ENCODE assay signal across 12 mouse cellular contexts in genomic region chr13:4610902-4611301, GRCm38 (mm10). TPM values are rescaled to one million over a fixed set of nuclear protein-coding genes. Genes with fewer than 3 reads are reported as not detected.
DNase-seq lines count a peak whose midpoint lies in the region; ATAC-seq and TF ChIP-seq lines count a peak whose summit lies in the region.
"Had no signal": no experiment of that assay in that cellular context is flagged by ENCODE, and none has a peak within 500 bp of the region (broad histone marks: within the 10 kb centered on the region; RNA-seq: fewer than 3 reads in every experiment).

No protein-coding gene starts in this region.

- no peaks in the 10 kb centered on the region for H3K36me3 ChIP-seq in kidney, postnatal 0 days (ENCODE audit: insufficient read depth, low read length)
- H3K36me3 ChIP-seq: embryonic facial prominence, embryonic 13.5 days; heart, embryonic 13.5 days had no signal

- H3K9me3 ChIP-seq in kidney, postnatal 0 days (replicated peaks; ENCODE audit: low read length) = no peaks in the 10 kb centered on the region
- H3K9me3 ChIP-seq: embryonic facial prominence, embryonic 13.5 days; heart, embryonic 13.5 days; megakaryocyte, embryonic 14.5 days had no signal

- H3K4me1 ChIP-seq in kidney, postnatal 0 days (replicated peaks; ENCODE audit: insufficient read depth, low read length) = no peaks in the 10 kb centered on the region
- H3K4me1 ChIP-seq: embryonic facial prominence, embryonic 13.5 days; heart, embryonic 13.5 days had no signal

- TF ChIP-seq CTCF in kidney, postnatal 0 days (IDR thresholded peaks at IDR 0.05; ENCODE audit: low read depth) = peak; percentile 66

- no peak overlapping the region for H3K27ac ChIP-seq in kidney, postnatal 0 days
- H3K27ac ChIP-seq: embryonic facial prominence, embryonic 13.5 days; heart, embryonic 13.5 days had no signal

- no peak overlapping the region for H3K4me3 ChIP-seq in kidney, postnatal 0 days (replicated peaks; ENCODE audit: low read depth, low read length)
- H3K4me3 ChIP-seq: embryonic facial prominence, embryonic 13.5 days; heart, embryonic 13.5 days; megakaryocyte, embryonic 14.5 days had no signal

- no peak overlapping the region for H3K4me2 ChIP-seq in kidney, postnatal 0 days (ENCODE audit: low read length)
- H3K4me2 ChIP-seq: embryonic facial prominence, embryonic 13.5 days; heart, embryonic 13.5 days had no signal

- H3K27me3 ChIP-seq in kidney, postnatal 0 days (ENCODE audit: insufficient read depth, low read length) = no peaks in the 10 kb centered on the region
- H3K27me3 ChIP-seq: embryonic facial prominence, embryonic 13.5 days; heart, embryonic 13.5 days; megakaryocyte, embryonic 14.5 days had no signal

- no peak overlapping the region for H3K9ac ChIP-seq in kidney, postnatal 0 days (ENCODE audit: low read depth, low read length)
- H3K9ac ChIP-seq: embryonic facial prominence, embryonic 13.5 days; heart, embryonic 13.5 days had no signal

- peak; percentile 39 for DNase-seq in kidney, postnatal 0 days (ENCODE audit: low spot score)
- no peak for DNase-seq in kidney, postnatal 4 days
- DNase-seq in thymus, postnatal 14 days = peak; percentile 15
- DNase-seq in thymus, adult 18-20 months = no peak
- peak; percentile 11 for DNase-seq in c-Kit-positive CD71-positive TER-119-positive erythroid progenitor cells, embryonic 14.5 days (ENCODE audit: low spot score)
- no peak for DNase-seq in ovary, postnatal 10 days (ENCODE audit: low spot score)
- no peak for DNase-seq in spleen, postnatal 10 days (ENCODE audit: low spot score in 2 of 2)
- DNase-seq: adrenal gland, adult 8-10 months; thymus, postnatal 25 days had no signal

- no peak for ATAC-seq in kidney, postnatal 0 days (replicated peaks; ENCODE audit: low FRiP score, low read depth)

RNA-seq across cellular contexts. Expression of gene Akr1e1, which starts 1.9 kb away (rescaled TPM):
- 45.8 and 47.7 TPM in 2 replicates for polyA plus RNA-seq in kidney, postnatal 0 days (2015; fragmentation: Nextera tagmentation; extraction: Ambion mirVana)

RNA-seq across cellular contexts. Expression of gene Akr1c21, which starts 37.0 kb away (rescaled TPM):
- 15.9 and 17.1 TPM in 2 replicates for polyA plus RNA-seq in kidney, postnatal 0 days (2015; fragmentation: Nextera tagmentation; extraction: Ambion mirVana)
- polyA plus RNA-seq: embryonic facial prominence, embryonic 13.5 days; heart, embryonic 13.5 days had no signal

Comparison
In these comparisons a context has a peak if more than half of its experiments do, and no peak if none do; other contexts are left out.
1. DNase-seq: peak in kidney, postnatal 0 days (single experiment), thymus, postnatal 14 days (single experiment) and c-Kit-positive CD71-positive TER-119-positive erythroid progenitor cells, embryonic 14.5 days (single experiment); none in kidney, postnatal 4 days (0 of 2), thymus, adult 18-20 months (0 of 2), ovary, postnatal 10 days (single experiment) and spleen, postnatal 10 days (0 of 2).